Mouse (Mus musculus) C2C12 (cell line): ENCODE data around the gene Smox.

Experiments
- FOSL1 ChIP-seq: IDR thresholded peaks from one replicate; pipeline ENCODE4 v1.8.0; 2011; ENCODE audit warnings: mild to moderate bottlenecking, low read length; ENCODE audit not compliant: poor library complexity, insufficient read depth, severe bottlenecking
- MYOD1 ChIP-seq: IDR thresholded peaks from one replicate; pipeline ENCODE4 v1.6.1; 2011; ENCODE audit warnings: low read depth; ENCODE audit not compliant: control insufficient read depth, insufficient read length

DNA sequence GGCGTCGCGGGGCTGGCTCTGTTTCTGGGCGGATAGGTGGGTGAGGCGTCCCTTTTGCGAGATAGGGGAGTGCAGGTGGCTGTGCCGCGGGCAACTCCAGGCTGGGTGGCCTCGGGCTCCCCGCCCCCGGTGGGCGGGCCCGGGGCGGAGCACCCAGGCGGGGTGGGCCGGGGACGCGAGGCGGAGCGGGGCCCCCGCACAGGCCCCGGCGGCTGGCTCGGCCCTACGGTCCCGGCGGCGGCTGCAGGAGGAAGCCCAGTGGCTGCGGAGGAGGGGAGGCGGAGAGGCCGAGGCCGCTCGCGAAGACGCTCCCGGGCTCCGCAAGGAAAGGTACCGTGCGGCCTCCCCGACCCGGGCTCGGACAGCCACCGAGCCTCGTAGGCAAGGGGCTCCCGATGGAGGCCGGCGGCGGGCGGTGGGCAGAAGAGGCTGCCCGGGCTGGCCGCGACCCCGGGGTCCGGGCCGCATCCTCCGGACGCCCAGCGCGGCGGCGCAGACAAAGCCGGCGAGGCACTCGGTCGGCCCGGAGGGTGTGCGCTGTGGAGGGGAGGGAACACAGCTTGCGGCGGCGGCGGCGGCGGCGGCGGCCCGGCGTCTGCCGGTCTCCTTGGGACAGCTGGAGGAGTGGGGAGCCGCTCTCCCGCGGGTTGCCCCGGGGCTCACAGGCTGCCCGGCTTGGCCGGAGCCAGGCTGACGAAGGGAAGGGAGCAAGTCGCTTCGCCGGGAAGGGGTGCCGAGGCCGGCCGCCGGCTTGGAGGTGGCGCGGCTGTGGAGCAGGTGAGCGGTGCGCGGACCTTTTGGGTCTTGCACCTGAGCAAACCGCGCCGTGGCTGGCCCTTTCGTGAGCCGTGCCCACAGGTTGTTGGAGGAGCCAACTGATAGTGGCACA is 655 bp downstream of the Smox start:
- no peak for TF ChIP-seq FOSL1
- TF ChIP-seq MYOD1, result no peak
